Mouse (Mus musculus): ENCODE measurements around the gene Fut2.

DNA sequence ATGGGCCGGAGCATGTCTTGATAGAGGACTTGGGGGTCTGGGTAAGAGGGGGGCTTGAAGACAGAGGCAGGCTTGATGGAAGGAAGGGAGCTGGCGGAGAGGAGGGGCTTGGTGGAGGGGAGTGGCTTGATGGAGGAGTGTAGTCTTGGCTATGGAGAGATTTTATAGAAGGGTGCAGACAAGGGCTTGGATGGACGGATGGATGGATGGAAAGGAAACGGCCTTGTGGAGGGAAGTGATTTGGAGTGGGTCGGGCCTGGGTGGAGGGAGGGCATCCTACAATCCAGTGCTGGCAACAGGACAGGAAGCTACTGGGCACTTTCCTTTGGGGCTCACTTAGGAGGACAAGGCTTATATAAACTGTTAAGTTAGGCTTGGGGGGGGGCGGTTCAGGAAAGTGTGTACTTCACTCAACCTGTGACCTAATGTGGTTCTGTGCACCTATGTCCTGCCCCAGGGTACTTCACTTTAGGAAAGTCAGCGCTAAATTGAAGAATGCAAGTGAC is 39.6 kb downstream of the Fut2 start:
- no peak for TF ChIP-seq CTCF (IDR thresholded peaks at IDR 0.05; ENCODE audit: insufficient read depth, low read depth, low read length)
- TF ChIP-seq POLR2A (IDR thresholded peaks at IDR 0.05; ENCODE audit: insufficient read depth, low read depth, low read length), result no peak

Data from olfactory bulb, adult 2 months (tissue).